Mouse (Mus musculus): ENCODE data around the gene Dst. TPM values are rescaled to one million over a fixed set of nuclear protein-coding genes. Genes with fewer than 3 reads are reported as not detected.

The Dst gene
- polyA plus RNA-seq, 2 experiments = 4.3 to 5.0 TPM

- 58% methylated on average over 8 of the region's 8 CpGs for WGBS (ENCODE audit: insufficient replicate concordance)
- Histone ChIP-seq H3K27me3 (ENCODE audit: control insufficient read depth, insufficient read depth, low read length) (no peaks in the 10 kb centered on the region), H3K9me3 (ENCODE audit: control insufficient read depth, low read length) (no peaks in the 10 kb centered on the region), H3K4me2 (ENCODE audit: low read depth) (no peak overlapping the region), H3K4me3 (ENCODE audit: insufficient read depth in 1 of 2, low read depth in 2 of 2, low read length in 2 of 2) (no peak overlapping the region), H3K4me1 (replicated peaks; ENCODE audit: control insufficient read depth in 2 of 2, insufficient read depth in 2 of 2, low read length in 1 of 2) (peaks cover 0 to 6% of the 10 kb centered on the region in 2 experiments; a peak in 2 of 4 replicates), H3K36me3 (replicated peaks; ENCODE audit: control insufficient read depth, insufficient read depth, low read depth) (no peaks in the 10 kb centered on the region; the same call in 1 of the 2 replicates), H3K9ac (replicated peaks) (no peak overlapping the region), H3K27ac (no peak overlapping the region)
- ATAC-seq (ENCODE audit: insufficient read depth) (0 out of 2 replicates have a peak, but pooled peaks have one; percentile 23), DNase-seq (ENCODE audit: low read depth in 3 of 3, low spot score in 3 of 3) (no peak)
- TF ChIP-seq EP300 (IDR thresholded peaks at IDR 0.05; ENCODE audit: low read depth) (peak; percentile 26; the same call in 1 of the 2 replicates), CTCF (IDR thresholded peaks at IDR 0.05; ENCODE audit: low read depth) (no peak)
Measured at GRCm38 (mm10) chr1:34259898-34260297, 351.9 kb downstream of the Dst start.

GRCm38 (mm10) chr1:34261011-34261410 lies 353.0 kb downstream of the Dst start:
- no peak overlapping the region for H3K4me3 ChIP-seq (ENCODE audit: insufficient read depth in 1 of 2, low read depth in 2 of 2, low read length in 2 of 2)
- H3K9ac ChIP-seq (replicated peaks) = no peak overlapping the region
- ATAC-seq (ENCODE audit: insufficient read depth) (no peak), DNase-seq (ENCODE audit: low read depth in 3 of 3, low spot score in 3 of 3) (no peak)
- H3K4me1 ChIP-seq (replicated peaks; ENCODE audit: control insufficient read depth in 2 of 2, insufficient read depth in 2 of 2, low read length in 1 of 2) = peaks cover 0 to 6% of the 10 kb centered on the region in 2 experiments; a peak in 2 of 4 replicates
- H3K27ac ChIP-seq = no peak overlapping the region
- no peak overlapping the region for H3K4me2 ChIP-seq (ENCODE audit: low read depth)
- 73% methylated on average over 12 of the region's 12 CpGs for WGBS (ENCODE audit: insufficient replicate concordance)
- H3K27me3 ChIP-seq (ENCODE audit: control insufficient read depth, insufficient read depth, low read length) = no peaks in the 10 kb centered on the region
- TF ChIP-seq EP300 (IDR thresholded peaks at IDR 0.05; ENCODE audit: low read depth) (no peak), CTCF (IDR thresholded peaks at IDR 0.05; ENCODE audit: low read depth) (no peak)
- H3K9me3 ChIP-seq (ENCODE audit: control insufficient read depth, low read length) = no peaks in the 10 kb centered on the region
- no peaks in the 10 kb centered on the region; the same call in 1 of the 2 replicates for H3K36me3 ChIP-seq (replicated peaks; ENCODE audit: control insufficient read depth, insufficient read depth, low read depth)

- ATAC-seq (ENCODE audit: insufficient read depth) (no peak), DNase-seq (ENCODE audit: low read depth in 3 of 3, low spot score in 3 of 3) (no peak)
- 70% methylated on average over 13 of the region's 13 CpGs for WGBS (ENCODE audit: insufficient replicate concordance)
- Histone ChIP-seq H3K9me3 (ENCODE audit: control insufficient read depth, low read length) (no peaks in the 10 kb centered on the region), H3K4me3 (ENCODE audit: insufficient read depth in 1 of 2, low read depth in 2 of 2, low read length in 2 of 2) (no peak overlapping the region), H3K27ac (no peak overlapping the region), H3K9ac (replicated peaks) (no peak overlapping the region), H3K36me3 (replicated peaks; ENCODE audit: control insufficient read depth, insufficient read depth, low read depth) (no peaks in the 10 kb centered on the region; the same call in 1 of the 2 replicates), H3K27me3 (ENCODE audit: control insufficient read depth, insufficient read depth, low read length) (no peaks in the 10 kb centered on the region), H3K4me1 (replicated peaks; ENCODE audit: control insufficient read depth in 2 of 2, insufficient read depth in 2 of 2, low read length in 1 of 2) (no peaks in the 10 kb centered on the region), H3K4me2 (ENCODE audit: low read depth) (no peak overlapping the region)
- TF ChIP-seq CTCF (IDR thresholded peaks at IDR 0.05; ENCODE audit: low read depth) (no peak), EP300 (IDR thresholded peaks at IDR 0.05; ENCODE audit: low read depth) (no peak)
Measured at GRCm38 (mm10) chr1:34268520-34268919, 360.5 kb downstream of the Dst start.

- H3K36me3 ChIP-seq (replicated peaks; ENCODE audit: control insufficient read depth, insufficient read depth, low read depth) = no peaks in the 10 kb centered on the region; the same call in 1 of the 2 replicates
- H3K27me3 ChIP-seq (ENCODE audit: control insufficient read depth, insufficient read depth, low read length) = no peaks in the 10 kb centered on the region
- H3K9me3 ChIP-seq (ENCODE audit: control insufficient read depth, low read length) = no peaks in the 10 kb centered on the region
- no peaks in the 10 kb centered on the region for H3K4me1 ChIP-seq (replicated peaks; ENCODE audit: control insufficient read depth in 2 of 2, insufficient read depth in 2 of 2, low read length in 1 of 2)
- H3K9ac ChIP-seq (replicated peaks) = no peak overlapping the region
- no peak overlapping the region for H3K4me2 ChIP-seq (ENCODE audit: low read depth)
- no peak overlapping the region for H3K4me3 ChIP-seq (ENCODE audit: insufficient read depth in 1 of 2, low read depth in 2 of 2, low read length in 2 of 2)
- TF ChIP-seq EP300 (IDR thresholded peaks at IDR 0.05; ENCODE audit: low read depth) = no peak
- no peak for TF ChIP-seq CTCF (IDR thresholded peaks at IDR 0.05; ENCODE audit: low read depth)
- H3K27ac ChIP-seq = no peak overlapping the region
- 72% methylated on average over 11 of the region's 11 CpGs for WGBS (ENCODE audit: insufficient replicate concordance)
- DNase-seq (ENCODE audit: low read depth in 3 of 3, low spot score in 3 of 3) (no peak), ATAC-seq (ENCODE audit: insufficient read depth) (no peak)
Measured at GRCm38 (mm10) chr1:34269578-34269977, 361.6 kb downstream of the Dst start.

- no peak for TF ChIP-seq CTCF (IDR thresholded peaks at IDR 0.05; ENCODE audit: low read depth)
- no peak for TF ChIP-seq EP300 (IDR thresholded peaks at IDR 0.05; ENCODE audit: low read depth)
- Histone ChIP-seq H3K9me3 (ENCODE audit: control insufficient read depth, low read length) (no peaks in the 10 kb centered on the region), H3K4me1 (replicated peaks; ENCODE audit: control insufficient read depth in 2 of 2, insufficient read depth in 2 of 2, low read length in 1 of 2) (no peaks in the 10 kb centered on the region), H3K9ac (replicated peaks) (no peak overlapping the region), H3K27me3 (ENCODE audit: control insufficient read depth, insufficient read depth, low read length) (no peaks in the 10 kb centered on the region), H3K36me3 (replicated peaks; ENCODE audit: control insufficient read depth, insufficient read depth, low read depth) (no peaks in the 10 kb centered on the region), H3K27ac (no peak overlapping the region), H3K4me2 (ENCODE audit: low read depth) (no peak overlapping the region), H3K4me3 (ENCODE audit: insufficient read depth in 1 of 2, low read depth in 2 of 2, low read length in 2 of 2) (no peak overlapping the region)
- DNase-seq (ENCODE audit: low read depth in 3 of 3, low spot score in 3 of 3) = no peak
- no peak for ATAC-seq (ENCODE audit: insufficient read depth)
- WGBS (ENCODE audit: insufficient replicate concordance) = 81% methylated on average over 12 of the region's 12 CpGs
Measured at GRCm38 (mm10) chr1:34273922-34274321, 365.9 kb downstream of the Dst start.

All from liver, embryonic 14.5 days (tissue).